Mouse (Mus musculus): ENCODE measurements around the gene Rai14. TPM values are rescaled to one million over a fixed set of nuclear protein-coding genes. Genes with fewer than 3 reads are reported as not detected.
"Not testable (repeated sequence)": the region's sequence is repeated elsewhere in the genome, so short reads cannot be mapped to it uniquely, and the experiment has no call there.

Gene Rai14
- polyA plus RNA-seq, 1 experiment from 2014 or later = 63.5 TPM

- peaks cover 66% of the 10 kb centered on the region for H3K36me3 ChIP-seq
- H3K27ac ChIP-seq (replicated peaks) = no peak overlapping the region
- H3K4me1 ChIP-seq = no peaks in the 10 kb centered on the region
- WGBS = 89% methylated on average over 10 of the region's 10 CpGs
- H3K9me3 ChIP-seq (replicated peaks) = no peaks in the 10 kb centered on the region
- H3K27me3 ChIP-seq (ENCODE audit: low read depth, poor library complexity, severe bottlenecking) = no peaks in the 10 kb centered on the region
- H3K4me3 ChIP-seq = no peak overlapping the region
- no peak for DNase-seq (ENCODE audit: low spot score)
Measured at GRCm38 (mm10) chr15:10584359-10585187, 129.9 kb downstream of the Rai14 start.

- Histone ChIP-seq H3K4me3 (no peak overlapping the region), H3K36me3 (peaks cover 65% of the 10 kb centered on the region), H3K27ac (replicated peaks) (no peak overlapping the region), H3K4me1 (no peaks in the 10 kb centered on the region), H3K9me3 (replicated peaks) (no peaks in the 10 kb centered on the region), H3K27me3 (ENCODE audit: low read depth, poor library complexity, severe bottlenecking) (no peaks in the 10 kb centered on the region)
- DNase-seq (ENCODE audit: low spot score) = peak; percentile 47
- 54% methylated on average over 8 of the region's 8 CpGs for WGBS
Measured at GRCm38 (mm10) chr15:10583408-10583807, 131.0 kb downstream of the Rai14 start.

- Histone ChIP-seq H3K9me3 (replicated peaks) (no peaks in the 10 kb centered on the region), H3K4me1 (no peaks in the 10 kb centered on the region), H3K27me3 (ENCODE audit: low read depth, poor library complexity, severe bottlenecking) (no peaks in the 10 kb centered on the region), H3K27ac (replicated peaks) (no peak overlapping the region), H3K4me3 (no peak overlapping the region), H3K36me3 (peaks cover 65% of the 10 kb centered on the region)
- WGBS = 92% methylated on average over 3 of the region's 3 CpGs
- no peak for DNase-seq (ENCODE audit: low spot score)
Measured at GRCm38 (mm10) chr15:10579159-10579558, 135.3 kb downstream of the Rai14 start.

GRCm38 (mm10) chr15:10566486-10566885, 147.9 kb downstream of the Rai14 start:
- DNase-seq (ENCODE audit: low spot score) = no peak
- WGBS = 93% methylated on average over 7 of the region's 7 CpGs
- Histone ChIP-seq H3K4me1 (no peaks in the 10 kb centered on the region), H3K27me3 (ENCODE audit: low read depth, poor library complexity, severe bottlenecking) (no peaks in the 10 kb centered on the region), H3K4me3 (no peak overlapping the region), H3K36me3 (peaks cover 50% of the 10 kb centered on the region), H3K9me3 (replicated peaks) (no peaks in the 10 kb centered on the region), H3K27ac (replicated peaks) (no peak overlapping the region)

- H3K9me3 ChIP-seq (replicated peaks) = no peaks in the 10 kb centered on the region
- no peak overlapping the region for H3K4me3 ChIP-seq
- H3K27me3 ChIP-seq (ENCODE audit: low read depth, poor library complexity, severe bottlenecking) = no peaks in the 10 kb centered on the region
- peaks cover 27% of the 10 kb centered on the region for H3K36me3 ChIP-seq
- DNase-seq (ENCODE audit: low spot score) = no peak
- 57% methylated on average over 1 of the region's 1 CpGs for WGBS
- no peak overlapping the region for H3K27ac ChIP-seq (replicated peaks)
- no peaks in the 10 kb centered on the region for H3K4me1 ChIP-seq
Measured at GRCm38 (mm10) chr15:10564201-10564600, 150.2 kb downstream of the Rai14 start.

- DNase-seq (ENCODE audit: low spot score) = no peak
Measured at GRCm38 (mm10) chr15:10562281-10562680, 152.1 kb downstream of the Rai14 start.

GRCm38 (mm10) chr15:10560005-10560404, 154.4 kb downstream of the Rai14 start:
- Histone ChIP-seq H3K4me3 (no peak overlapping the region), H3K27me3 (ENCODE audit: low read depth, poor library complexity, severe bottlenecking) (no peaks in the 10 kb centered on the region), H3K9me3 (replicated peaks) (no peaks in the 10 kb centered on the region), H3K36me3 (no peaks in the 10 kb centered on the region), H3K27ac (replicated peaks) (no peak overlapping the region), H3K4me1 (no peaks in the 10 kb centered on the region)
- 91% methylated on average over 7 of the region's 7 CpGs for WGBS
- no peak for DNase-seq (ENCODE audit: low spot score)

More at GRCm38 (mm10) chr15:10562281-10562680, 152.1 kb downstream of the Rai14 start:
- Histone ChIP-seq H3K36me3 (peaks cover 8% of the 10 kb centered on the region), H3K4me3 (no peak overlapping the region), H3K27me3 (ENCODE audit: low read depth, poor library complexity, severe bottlenecking) (no peaks in the 10 kb centered on the region), H3K4me1 (no peaks in the 10 kb centered on the region), H3K27ac (replicated peaks) (no peak overlapping the region), H3K9me3 (replicated peaks) (no peaks in the 10 kb centered on the region)

- no peaks in the 10 kb centered on the region for H3K36me3 ChIP-seq
- no peak within 1 kb of the TSS for H3K27ac ChIP-seq (replicated peaks)
- DNase-seq (ENCODE audit: low spot score) = no peak
Measured at GRCm38 (mm10) chr15:10558465-10558864, 156.0 kb downstream of the Rai14 start, which contains the start of gene Ttc23l. Gene Ttc23l (minus strand): TSS chr15:10558668.

GRCm38 (mm10) chr15:10554336-10554735, 160.1 kb downstream of the Rai14 start:
- Histone ChIP-seq H3K27me3 (ENCODE audit: low read depth, poor library complexity, severe bottlenecking) (no peaks in the 10 kb centered on the region), H3K36me3 (no peaks in the 10 kb centered on the region), H3K4me3 (no peak overlapping the region), H3K27ac (replicated peaks) (no peak overlapping the region), H3K9me3 (replicated peaks) (no peaks in the 10 kb centered on the region), H3K4me1 (no peaks in the 10 kb centered on the region)
- no peak for DNase-seq (ENCODE audit: low spot score)

More at GRCm38 (mm10) chr15:10558465-10558864, 156.0 kb downstream of the Rai14 start, which contains the start of gene Ttc23l:
- Histone ChIP-seq H3K4me1 (no peaks in the 10 kb centered on the region), H3K9me3 (replicated peaks) (no peaks in the 10 kb centered on the region), H3K27me3 (ENCODE audit: low read depth, poor library complexity, severe bottlenecking) (no peaks in the 10 kb centered on the region), H3K4me3 (no peak within 1 kb of the TSS)
- 85% methylated on average over 13 of the region's 13 CpGs for whole genome bisulfite sequencing

- H3K4me1 ChIP-seq = no peaks in the 10 kb centered on the region; the same call in none of the 2 replicates
- H3K4me3 ChIP-seq = no peak overlapping the region
- no peak for DNase-seq (ENCODE audit: low spot score)
- no peaks in the 10 kb centered on the region for H3K36me3 ChIP-seq
- no peaks in the 10 kb centered on the region for H3K9me3 ChIP-seq (replicated peaks)
- no peaks in the 10 kb centered on the region for H3K27me3 ChIP-seq (ENCODE audit: low read depth, poor library complexity, severe bottlenecking)
- H3K27ac ChIP-seq (replicated peaks) = no peak overlapping the region
- WGBS = 82% methylated on average over 16 of the region's 16 CpGs
Measured at GRCm38 (mm10) chr15:10540271-10541088, 173.9 kb downstream of the Rai14 start.

GRCm38 (mm10) chr15:10535969-10536368, 178.5 kb downstream of the Rai14 start:
- no peak for DNase-seq (ENCODE audit: low spot score)
- Histone ChIP-seq H3K4me1 (peaks cover 1% of the 10 kb centered on the region), H3K36me3 (no peaks in the 10 kb centered on the region), H3K9me3 (replicated peaks) (no peaks in the 10 kb centered on the region), H3K27ac (replicated peaks) (no peak overlapping the region), H3K27me3 (ENCODE audit: low read depth, poor library complexity, severe bottlenecking) (no peaks in the 10 kb centered on the region), H3K4me3 (no peak overlapping the region)
- 89% methylated on average over 7 of the region's 7 CpGs for WGBS

- 91% methylated on average over 5 of the region's 5 CpGs for WGBS
- H3K4me3 ChIP-seq = no peak overlapping the region
- H3K27me3 ChIP-seq (ENCODE audit: low read depth, poor library complexity, severe bottlenecking) = no peaks in the 10 kb centered on the region
- no peak for DNase-seq (ENCODE audit: low spot score)
- peaks cover 5% of the 10 kb centered on the region; the same call in 1 of the 2 replicates for H3K4me1 ChIP-seq
- H3K36me3 ChIP-seq = no peaks in the 10 kb centered on the region
- H3K27ac ChIP-seq (replicated peaks) = no peak overlapping the region
- no peaks in the 10 kb centered on the region for H3K9me3 ChIP-seq (replicated peaks)
Measured at GRCm38 (mm10) chr15:10534591-10534990, 179.8 kb downstream of the Rai14 start.

- H3K27ac ChIP-seq (replicated peaks); H3K36me3 ChIP-seq; H3K27me3 ChIP-seq (ENCODE audit: low read depth, poor library complexity, severe bottlenecking); H3K9me3 ChIP-seq (replicated peaks); DNase-seq (ENCODE audit: low spot score); H3K4me3 ChIP-seq; H3K4me1 ChIP-seq: not testable (repeated sequence)
- WGBS = 88% methylated on average over 10 of the region's 10 CpGs
Measured at GRCm38 (mm10) chr15:10533361-10533760, 181.1 kb downstream of the Rai14 start.

All from midbrain, embryonic 10.5 days (tissue).